Mouse (Mus musculus) liver, adult 2 months (tissue): ENCODE data around the gene Gm26566.

Source experiments
- CTCF ChIP-seq: fragments of 200-500 bp; IDR thresholded peaks from 2 replicates; pipeline ENCODE4 v1.5.1; 2011; ENCODE audit warnings: low read depth, low read length, control low read depth
- POLR2A ChIP-seq: fragments of 200-500 bp; IDR thresholded peaks from 2 replicates; pipeline ENCODE4 v1.6.1; 2011; ENCODE audit warnings: low read length, control low read depth; ENCODE audit not compliant: insufficient read depth; ENCODE audit errors: extremely low read depth

GRCm38 (mm10) chr4:88705924-88706323 is 15.7 kb upstream of the Gm26566 start:
- TF ChIP-seq POLR2A: no peak
- TF ChIP-seq CTCF: no peak
